Mouse (Mus musculus) heart, embryonic 15.5 days (tissue): Measurements from ENCODE around the gene Frrs1. TPM values are rescaled to one million over a fixed set of nuclear protein-coding genes. Genes with fewer than 3 reads are reported as not detected.
A peak's percentile ranks its signal among the peaks of the same experiment; 100 is the strongest.

ENCODE experiments used
- ATAC-seq: fragments of 200-750 bp; cut with Nextera tagmentation; replicated peaks from 2 replicates; pipeline ENCODE4 v1.8.0; 2017; ENCODE audit warnings: low read depth, moderate TSS enrichment; ENCODE audit not compliant: insufficient number of reproducible peaks, insufficient read depth, low FRiP score
- H3K27ac ChIP-seq: fragments of 300-500 bp; sonication (generic); 2 replicates; pipeline ENCODE4 v1.5.1; 2015; ENCODE audit warnings: mild to moderate bottlenecking, inconsistent platforms
- H3K27me3 ChIP-seq: fragments of 300-500 bp; sonication (generic); 2 replicates; pipeline ENCODE4 v1.6.1; 2015; ENCODE audit warnings: inconsistent platforms
- H3K36me3 ChIP-seq: fragments of 300-500 bp; sonication (generic); 2 replicates; pipeline ENCODE4 v1.6.1; 2015; ENCODE audit warnings: mild to moderate bottlenecking, inconsistent platforms
- H3K4me1 ChIP-seq: fragments of 300-500 bp; sonication (generic); replicated peaks from 2 replicates; pipeline ENCODE4 v1.6.1; 2015; ENCODE audit warnings: inconsistent platforms
- H3K4me2 ChIP-seq: fragments of 300-500 bp; sonication (generic); 2 replicates; pipeline ENCODE4 v1.6.1; 2015; ENCODE audit warnings: inconsistent platforms, mild to moderate bottlenecking, moderate library complexity
- H3K4me3 ChIP-seq: fragments of 300-500 bp; sonication (generic); 2 replicates; pipeline ENCODE4 v1.5.1; 2015; ENCODE audit warnings: mild to moderate bottlenecking, inconsistent platforms
- H3K9ac ChIP-seq: fragments of 300-500 bp; sonication (generic); 2 replicates; pipeline ENCODE4 v1.6.1; 2015; ENCODE audit warnings: mild to moderate bottlenecking, inconsistent platforms
- H3K9me3 ChIP-seq: fragments of 300-500 bp; sonication (generic); replicated peaks from 2 replicates; pipeline ENCODE4 v1.6.1; 2016; ENCODE audit warnings: inconsistent platforms
- WGBS: fragments of 180-500 bp; shearing (Covaris S2); methylation state at CpG from one replicate; pipeline ENCODE4 v1.1.7; 2015; ENCODE audit warnings: mixed read lengths; 5-methylcytosine and 5-hydroxymethylcytosine counted together
- polyA plus RNA-seq: library from polyadenylated mRNA; unstranded; fragments of >200 nt; fragmentation: Nextera tagmentation; extraction: Ambion mirVana; gene quantifications from 2 replicates; pipeline ENCODE4 v1.2.1, GENCODE M21; 2015

The Frrs1 gene
- polyA plus RNA-seq, 1 experiment from 2014 or later, result 14.8 TPM

- no peak for ATAC-seq
- H3K27me3 ChIP-seq, result no peaks in the 10 kb centered on the region
- no peaks in the 10 kb centered on the region for H3K36me3 ChIP-seq
- H3K4me3 ChIP-seq, result no peak overlapping the region
- H3K9ac ChIP-seq, result no peak overlapping the region
- no peak overlapping the region for H3K27ac ChIP-seq
- no peaks in the 10 kb centered on the region for H3K9me3 ChIP-seq
- no peak overlapping the region for H3K4me2 ChIP-seq
- 71% methylated on average over 4 of the region's 4 CpGs for WGBS
- no peaks in the 10 kb centered on the region for H3K4me1 ChIP-seq
Observed at GRCm38 (mm10) chr3:116848936-116849335, 10.3 kb upstream of the Frrs1 start.

- 76% methylated on average over 1 of the region's 1 CpGs for WGBS
- no peaks in the 10 kb centered on the region for H3K27me3 ChIP-seq
- no peak overlapping the region for H3K4me2 ChIP-seq
- no peaks in the 10 kb centered on the region for H3K36me3 ChIP-seq
- no peak overlapping the region for H3K4me3 ChIP-seq
- H3K9me3 ChIP-seq, result no peaks in the 10 kb centered on the region
- H3K9ac ChIP-seq, result no peak overlapping the region
- no peaks in the 10 kb centered on the region for H3K4me1 ChIP-seq
- no peak for ATAC-seq
- no peak overlapping the region for H3K27ac ChIP-seq
Observed at GRCm38 (mm10) chr3:116850376-116850775, 8.9 kb upstream of the Frrs1 start.

GRCm38 (mm10) chr3:116852421-116852820 is 6.8 kb upstream of the Frrs1 start:
- no peak for ATAC-seq
- Histone ChIP-seq H3K4me2 (no peak overlapping the region), H3K4me3 (no peak overlapping the region), H3K4me1 (no peaks in the 10 kb centered on the region), H3K27ac (no peak overlapping the region), H3K27me3 (no peaks in the 10 kb centered on the region), H3K9me3 (no peaks in the 10 kb centered on the region), H3K9ac (no peak overlapping the region), H3K36me3 (no peaks in the 10 kb centered on the region)
- WGBS, result 80% methylated on average over 3 of the region's 3 CpGs

- Histone ChIP-seq H3K27ac (no peak overlapping the region), H3K9me3 (no peaks in the 10 kb centered on the region), H3K4me3 (no peak overlapping the region), H3K9ac (no peak overlapping the region), H3K4me2 (no peak overlapping the region), H3K27me3 (no peaks in the 10 kb centered on the region), H3K4me1 (0 out of 2 replicates have a peak, but pooled peaks cover 4% of the 10 kb centered on the region), H3K36me3 (no peaks in the 10 kb centered on the region)
- WGBS, result 70% methylated on average over 6 of the region's 6 CpGs
- no peak for ATAC-seq
Observed at GRCm38 (mm10) chr3:116857611-116858010, 1.7 kb upstream of the Frrs1 start.

- Histone ChIP-seq H3K9ac (no peak overlapping the region), H3K36me3 (no peaks in the 10 kb centered on the region), H3K27me3 (no peaks in the 10 kb centered on the region), H3K9me3 (no peaks in the 10 kb centered on the region), H3K4me3 (no peak overlapping the region), H3K4me1 (0 out of 2 replicates have a peak, but pooled peaks cover 4% of the 10 kb centered on the region), H3K4me2 (no peak overlapping the region), H3K27ac (no peak overlapping the region)
- no peak for ATAC-seq
- 62% methylated on average over 5 of the region's 5 CpGs for WGBS
Observed at GRCm38 (mm10) chr3:116859752-116860151, 488 bp downstream of the Frrs1 start.

- H3K4me3 ChIP-seq, result peak overlapping the region; percentile 80
- 0 out of 2 replicates have a peak overlapping the region, but pooled peaks have one; percentile 75 for H3K9ac ChIP-seq
- peak overlapping the region; percentile 86 for H3K4me2 ChIP-seq
- ATAC-seq, result no peak
- no peak overlapping the region for H3K27ac ChIP-seq
- 51% methylated on average over 19 of the region's 19 CpGs for WGBS
- H3K27me3 ChIP-seq, result no peaks in the 10 kb centered on the region
- H3K36me3 ChIP-seq, result no peaks in the 10 kb centered on the region
- H3K9me3 ChIP-seq, result no peaks in the 10 kb centered on the region
- 0 out of 2 replicates have a peak, but pooled peaks cover 4% of the 10 kb centered on the region for H3K4me1 ChIP-seq
Observed at GRCm38 (mm10) chr3:116860333-116861222, 1.3 kb downstream of the Frrs1 start.

GRCm38 (mm10) chr3:116861223-116861539 is 1.9 kb downstream of the Frrs1 start:
- peak overlapping the region; percentile 75 for H3K9ac ChIP-seq
- H3K9me3 ChIP-seq, result no peaks in the 10 kb centered on the region
- H3K4me1 ChIP-seq, result 0 out of 2 replicates have a peak, but pooled peaks cover 4% of the 10 kb centered on the region
- 5% methylated on average over 4 of the region's 4 CpGs for WGBS
- H3K27ac ChIP-seq, result peak overlapping the region; percentile 74
- H3K4me2 ChIP-seq, result peak overlapping the region; percentile 86
- peak overlapping the region; percentile 80 for H3K4me3 ChIP-seq
- no peaks in the 10 kb centered on the region for H3K36me3 ChIP-seq
- peak; percentile 40 for ATAC-seq
- no peaks in the 10 kb centered on the region for H3K27me3 ChIP-seq

- H3K27me3 ChIP-seq, result no peaks in the 10 kb centered on the region
- H3K4me1 ChIP-seq, result 0 out of 2 replicates have a peak, but pooled peaks cover 4% of the 10 kb centered on the region
- peak; percentile 79 for ATAC-seq
- H3K27ac ChIP-seq, result peak overlapping the region; percentile 74
- H3K4me3 ChIP-seq, result peak overlapping the region; percentile 80
- peak overlapping the region; percentile 75 for H3K9ac ChIP-seq
- H3K9me3 ChIP-seq, result no peaks in the 10 kb centered on the region
- 2% methylated on average over 25 of the region's 25 CpGs for WGBS
- H3K36me3 ChIP-seq, result no peaks in the 10 kb centered on the region
- H3K4me2 ChIP-seq, result peak overlapping the region; percentile 86
Observed at GRCm38 (mm10) chr3:116861540-116862067, 2.3 kb downstream of the Frrs1 start.

- Histone ChIP-seq H3K4me3 (no peak overlapping the region), H3K27me3 (no peaks in the 10 kb centered on the region), H3K9ac (no peak overlapping the region), H3K4me1 (0 out of 2 replicates have a peak, but pooled peaks cover 4% of the 10 kb centered on the region), H3K4me2 (no peak overlapping the region), H3K9me3 (no peaks in the 10 kb centered on the region), H3K36me3 (no peaks in the 10 kb centered on the region), H3K27ac (no peak overlapping the region)
- no peak for ATAC-seq
- WGBS, result 54% methylated on average over 1 of the region's 1 CpGs
Observed at GRCm38 (mm10) chr3:116862621-116863020, 3.4 kb downstream of the Frrs1 start.

GRCm38 (mm10) chr3:116864421-116864820 is 5.2 kb downstream of the Frrs1 start:
- Histone ChIP-seq H3K9me3 (no peaks in the 10 kb centered on the region), H3K27me3 (no peaks in the 10 kb centered on the region), H3K36me3 (no peaks in the 10 kb centered on the region), H3K4me2 (no peak overlapping the region), H3K9ac (no peak overlapping the region), H3K27ac (no peak overlapping the region), H3K4me3 (no peak overlapping the region), H3K4me1 (0 out of 2 replicates have a peak, but pooled peaks cover 4% of the 10 kb centered on the region)
- WGBS, result 74% methylated on average over 5 of the region's 5 CpGs
- no peak for ATAC-seq

- peak; percentile 51 for ATAC-seq
- Histone ChIP-seq H3K27ac (peak overlapping the region; percentile 46), H3K27me3 (no peaks in the 10 kb centered on the region), H3K9ac (no peak overlapping the region), H3K4me2 (no peak overlapping the region), H3K4me3 (no peak overlapping the region), H3K9me3 (no peaks in the 10 kb centered on the region), H3K36me3 (no peaks in the 10 kb centered on the region), H3K4me1 (0 out of 2 replicates have a peak, but pooled peaks cover 4% of the 10 kb centered on the region)
- 36% methylated on average over 1 of the region's 1 CpGs for WGBS
Observed at GRCm38 (mm10) chr3:116865199-116865636, 6.0 kb downstream of the Frrs1 start.
